Mouse (Mus musculus) gastrocnemius, postnatal 25 days (tissue): ENCODE results near the gene Dag1. TPM values are rescaled to one million over a fixed set of nuclear protein-coding genes. Genes with fewer than 3 reads are reported as not detected.

Experiments used
- DNase-seq: peaks from one replicate; pipeline ENCODE4 v3.0.0; 2022
- total RNA-seq, 2 experiments: library from RNA; stranded (reverse); gene quantifications; 1 replicate in 1 of 2; 2 replicates in 1 of 2; pipeline ENCODE4 v1.2.3; 2021

The Dag1 gene
- total RNA-seq, 2 experiments from 2014 or later = 169 to 183 TPM

GRCm38 (mm10) chr9:108188511-108188910, 75.2 kb downstream of the Dag1 start:
- DNase-seq = no peak

- DNase-seq = no peak
Observed at GRCm38 (mm10) chr9:108187616-108188015, 76.1 kb downstream of the Dag1 start.

GRCm38 (mm10) chr9:108185786-108186185, 78.0 kb downstream of the Dag1 start:
- no peak for DNase-seq

- no peak for DNase-seq
Observed at GRCm38 (mm10) chr9:108183531-108183994, 80.2 kb downstream of the Dag1 start.

GRCm38 (mm10) chr9:108182806-108183506, 80.8 kb downstream of the Dag1 start:
- DNase-seq = no peak

- no peak for DNase-seq
Observed at GRCm38 (mm10) chr9:108178391-108178790, 85.4 kb downstream of the Dag1 start.

- no peak for DNase-seq
Observed at GRCm38 (mm10) chr9:108175116-108175838, 88.5 kb downstream of the Dag1 start.

- DNase-seq = no peak
Observed at GRCm38 (mm10) chr9:108172777-108173350, 90.9 kb downstream of the Dag1 start.

GRCm38 (mm10) chr9:108169751-108170150, 94.0 kb downstream of the Dag1 start:
- no peak for DNase-seq

GRCm38 (mm10) chr9:108165143-108165542, 98.6 kb downstream of the Dag1 start:
- DNase-seq = no peak

- DNase-seq = no peak
Observed at GRCm38 (mm10) chr9:108163646-108164284, 100.0 kb downstream of the Dag1 start.

GRCm38 (mm10) chr9:108157891-108158290, 105.9 kb downstream of the Dag1 start:
- DNase-seq = no peak

GRCm38 (mm10) chr9:108157451-108157850, 106.3 kb downstream of the Dag1 start:
- DNase-seq = no peak

GRCm38 (mm10) chr9:108156786-108157185, 107.0 kb downstream of the Dag1 start:
- DNase-seq = no peak

GRCm38 (mm10) chr9:108154814-108155213, 108.9 kb downstream of the Dag1 start:
- DNase-seq = no peak

Other genes starting within 250 kb of the Dag1 start
- gene Gmppb, start 214.7 kb downstream of the Dag1 start, total RNA-seq = 1 to 10 TPM; 6.0 to 6.2 TPM
- gene Amigo3, start 210.8 kb downstream of the Dag1 start, total RNA-seq = 1 to 10 TPM; 1.9 to 2.4 TPM
- gene Mst1, start 183.5 kb downstream of the Dag1 start, total RNA-seq = not detected
- 100 to 1,000 TPM; 163 to 169 TPM for gene Rnf123, start 180.6 kb downstream of the Dag1 start, total RNA-seq
- 10 to 100 TPM; 32.9 to 34.4 TPM for gene Apeh, start 169.4 kb downstream of the Dag1 start, total RNA-seq
- under 1 TPM; 0.05 to 0.08 TPM for gene Bsn, start 73.6 kb downstream of the Dag1 start, total RNA-seq
- 10 to 100 TPM in 1 of 2 experiments, 1 to 10 TPM in 1; 8.2 to 12.1 TPM for gene Nicn1, start 26.5 kb upstream of the Dag1 start, total RNA-seq
- gene Amt, start 32.9 kb upstream of the Dag1 start, total RNA-seq = 1 to 10 TPM; 1.6 to 1.8 TPM
- 100 to 1,000 TPM; 104 to 120 TPM for gene Rhoa, start 42.2 kb upstream of the Dag1 start, total RNA-seq
- gene Tcta, start 42.2 kb upstream of the Dag1 start, total RNA-seq = 10 to 100 TPM; 25.0 to 30.8 TPM
- 10 to 100 TPM; 74.4 to 92.9 TPM for gene Gpx1, start 74.9 kb upstream of the Dag1 start, total RNA-seq
- 10 to 100 TPM; 61.7 to 64.9 TPM for gene Usp4, start 83.9 kb upstream of the Dag1 start, total RNA-seq
- under 1 TPM; 0.40 to 0.46 TPM for gene 1700102P08Rik, start 128.8 kb upstream of the Dag1 start, total RNA-seq
- gene Ccdc36, start 164.5 kb upstream of the Dag1 start, total RNA-seq = not detected
- not detected for gene BC048562, start 172.5 kb upstream of the Dag1 start, total RNA-seq
- 10 to 100 TPM; 16.3 to 17.2 TPM for gene Ccdc71, start 196.6 kb upstream of the Dag1 start, total RNA-seq
- 1 to 10 TPM; 3.3 to 3.8 TPM for gene Klhdc8b, start 197.6 kb upstream of the Dag1 start, total RNA-seq
- gene Lamb2, start 215.8 kb upstream of the Dag1 start, total RNA-seq = 100 to 1,000 TPM; 142 to 152 TPM
- 100 to 1,000 TPM; 101 to 103 TPM for gene Usp19, start 226.6 kb upstream of the Dag1 start, total RNA-seq
- 10 to 100 TPM; 64.1 to 77.4 TPM for gene Qars, start 243.7 kb upstream of the Dag1 start, total RNA-seq